Mouse (Mus musculus) myocyte (in vitro differentiated cells): ENCODE measurements around the gene Alpk3.

ENCODE experiments used
- CEBPB ChIP-seq: IDR thresholded peaks from 2 replicates; pipeline ENCODE4 v1.6.1; 2011; ENCODE audit warnings: mild to moderate bottlenecking, moderate library complexity; ENCODE audit not compliant: poor library complexity, insufficient read depth, severe bottlenecking
- E2F4 ChIP-seq: IDR thresholded peaks from one replicate; pipeline ENCODE4 v1.6.1; 2011; ENCODE audit warnings: mild to moderate bottlenecking, control low read depth, moderate library complexity; ENCODE audit not compliant: insufficient read depth
- MAX ChIP-seq: IDR thresholded peaks from one replicate; pipeline ENCODE4 v1.6.1; 2011; ENCODE audit warnings: low read depth, mild to moderate bottlenecking, control low read depth
- MYOD1 ChIP-seq, 3 experiments: IDR thresholded peaks; one replicate each; pipeline ENCODE4 v1.6.1; 2011; ENCODE audit warnings: control low read depth in 2 of 3, low read depth in 2 of 3, mild to moderate bottlenecking in 2 of 3, moderate library complexity in 1 of 3; ENCODE audit not compliant: insufficient read length in 2 of 3, control insufficient read depth in 1 of 3
- MYOG ChIP-seq, 3 experiments: IDR thresholded peaks; one replicate each; pipeline ENCODE4 v1.6.1; 2011; ENCODE audit warnings: control low read depth in 2 of 3, low read depth in 2 of 3, mild to moderate bottlenecking in 2 of 3; ENCODE audit not compliant: insufficient read length in 2 of 3, control insufficient read depth in 1 of 3, insufficient read depth in 1 of 3
- POLR2A ChIP-seq: IDR thresholded peaks from one replicate; pipeline ENCODE4 v1.6.1; 2011; ENCODE audit warnings: low read depth, mild to moderate bottlenecking, control low read depth, moderate library complexity; ENCODE audit not compliant: insufficient read length
- POLR2AphosphoS2 ChIP-seq: IDR thresholded peaks from one replicate; pipeline ENCODE4 v1.6.1; 2011; ENCODE audit warnings: low read depth, control low read depth; ENCODE audit not compliant: insufficient read length
- SRF ChIP-seq: IDR thresholded peaks from one replicate; pipeline ENCODE4 v1.6.1; 2011; ENCODE audit warnings: low read depth; ENCODE audit not compliant: control insufficient read depth, insufficient read length
- TCF12 ChIP-seq: IDR thresholded peaks from one replicate; pipeline ENCODE4 v1.6.1; 2011; ENCODE audit warnings: mild to moderate bottlenecking, control low read depth; ENCODE audit not compliant: poor library complexity, insufficient read depth, severe bottlenecking
- TCF3 ChIP-seq: IDR thresholded peaks from one replicate; pipeline ENCODE4 v1.6.1; 2011; ENCODE audit warnings: low read depth, control low read depth; ENCODE audit not compliant: insufficient read length
- USF1 ChIP-seq: IDR thresholded peaks from one replicate; pipeline ENCODE4 v1.6.1; 2011; ENCODE audit warnings: low read depth, mild to moderate bottlenecking, control low read depth, moderate library complexity

DNA sequence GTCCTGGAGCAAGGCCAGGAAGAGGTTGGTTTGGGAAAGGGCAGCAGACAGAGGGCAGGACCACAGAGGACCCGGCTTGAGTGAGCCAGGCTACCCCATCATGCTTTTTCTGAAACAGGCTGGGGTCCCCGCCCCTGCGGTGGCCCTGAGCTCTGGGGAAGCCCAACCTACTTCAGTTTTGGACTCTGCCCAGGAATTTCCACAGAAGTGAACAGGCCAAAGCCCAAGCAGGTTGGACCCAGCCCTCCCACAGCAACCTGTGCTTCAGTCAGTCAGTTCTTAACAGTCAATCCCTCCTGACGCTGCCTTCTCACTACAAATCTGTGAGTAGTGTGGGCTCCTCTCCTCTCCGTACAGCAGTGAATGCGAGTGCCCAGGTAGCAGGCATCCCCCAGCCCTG, 57.2 kb downstream of the Alpk3 start, which contains the start of gene Slc28a1:
- TF ChIP-seq POLR2A (no peak), TCF12 (no peak), POLR2AphosphoS2 (no peak), E2F4 (no peak), MAX (no peak), SRF (no peak), MYOD1 (IDR thresholded peaks at IDR 0.05; ENCODE audit: control insufficient read depth in 1 of 3, insufficient read length in 2 of 3, low read depth in 2 of 3) (no peak), USF1 (no peak), MYOG (IDR thresholded peaks at IDR 0.05; ENCODE audit: control insufficient read depth in 1 of 3, insufficient read depth in 1 of 3, insufficient read length in 2 of 3, low read depth in 2 of 3) (no peak), CEBPB (no peak), TCF3 (no peak)
